Mouse (Mus musculus) limb, embryonic 15.5 days (tissue): ENCODE measurements around the gene Galnt10. TPM values are rescaled to one million over a fixed set of nuclear protein-coding genes. Genes with fewer than 3 reads are reported as not detected.
A peak's percentile ranks its signal among the peaks of the same experiment; 100 is the strongest.

Experiments
- ATAC-seq: fragments of 200-750 bp; cut with Nextera tagmentation; 2 replicates; pipeline ENCODE4 v1.8.0; 2017; ENCODE audit warnings: low read depth, moderate TSS enrichment; ENCODE audit not compliant: insufficient number of reproducible peaks, low FRiP score, low TSS enrichment
- H3K27ac ChIP-seq: fragments of 300-500 bp; sonication (generic); 2 replicates; pipeline ENCODE4 v1.5.1; 2015; ENCODE audit warnings: moderate library complexity, mild to moderate bottlenecking, inconsistent platforms
- H3K27me3 ChIP-seq: fragments of 300-500 bp; sonication (generic); 2 replicates; pipeline ENCODE4 v1.6.1; 2015; ENCODE audit warnings: inconsistent platforms
- H3K36me3 ChIP-seq: fragments of 300-500 bp; sonication (generic); 2 replicates; pipeline ENCODE4 v1.6.1; 2015; ENCODE audit warnings: inconsistent platforms
- H3K4me1 ChIP-seq: fragments of 300-500 bp; sonication (generic); 2 replicates; pipeline ENCODE4 v1.6.1; 2015; ENCODE audit warnings: inconsistent platforms
- H3K4me2 ChIP-seq: fragments of 300-500 bp; sonication (generic); 2 replicates; pipeline ENCODE4 v1.6.1; 2015; ENCODE audit warnings: mild to moderate bottlenecking, inconsistent platforms
- H3K4me3 ChIP-seq: fragments of 300-500 bp; sonication (generic); 2 replicates; pipeline ENCODE4 v1.5.1; 2015; ENCODE audit warnings: mild to moderate bottlenecking, inconsistent platforms
- H3K9ac ChIP-seq: fragments of 300-500 bp; sonication (generic); 2 replicates; pipeline ENCODE4 v1.6.1; 2015; ENCODE audit warnings: inconsistent platforms
- H3K9me3 ChIP-seq: fragments of 300-500 bp; sonication (generic); 2 replicates; pipeline ENCODE4 v1.6.1; 2016; ENCODE audit warnings: inconsistent platforms
- WGBS: fragments of 180-500 bp; shearing (Covaris S2); methylation state at CpG from one replicate; pipeline ENCODE4 v1.1.7; 2015; 5-methylcytosine and 5-hydroxymethylcytosine counted together
- polyA plus RNA-seq: library from polyadenylated mRNA; unstranded; fragments of >200 nt; fragmentation: Nextera tagmentation; extraction: Ambion mirVana; gene quantifications from 2 replicates; pipeline ENCODE4 v1.2.1, GENCODE M21; 2015

The Galnt10 gene
- polyA plus RNA-seq, 1 experiment from 2014 or later = 36.5 TPM

GRCm38 (mm10) chr11:57661492-57662229, 16.4 kb downstream of the Galnt10 start:
- ATAC-seq = no peak
- 87% methylated on average over 19 of the region's 19 CpGs for WGBS

DNA sequence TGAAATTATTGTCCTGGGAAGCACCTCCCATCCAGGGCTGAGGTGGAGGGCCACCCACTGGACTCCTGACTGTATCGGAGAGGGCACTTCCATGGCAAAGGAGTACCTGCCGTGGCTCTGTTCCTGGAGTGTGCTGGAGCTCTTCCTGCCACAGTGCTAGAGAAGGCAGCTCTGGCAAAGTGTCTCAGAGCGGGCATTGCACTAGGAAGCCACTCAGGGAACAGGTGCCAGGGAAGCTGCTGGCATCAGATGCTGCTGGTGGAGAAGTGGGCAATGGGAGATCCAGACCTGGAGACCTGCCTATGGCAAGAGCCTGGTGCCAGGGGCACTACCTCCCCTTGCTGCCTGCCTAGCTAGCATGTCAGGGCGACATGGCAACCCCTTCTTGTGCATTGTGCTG, 17.0 kb downstream of the Galnt10 start:
- Histone ChIP-seq H3K9ac (no peak overlapping the region), H3K27ac (no peak overlapping the region), H3K9me3 (no peaks in the 10 kb centered on the region), H3K4me3 (no peak overlapping the region), H3K27me3 (no peaks in the 10 kb centered on the region), H3K4me2 (no peak overlapping the region), H3K4me1 (peaks cover 24% of the 10 kb centered on the region; the same call in 1 of the 2 replicates), H3K36me3 (no peaks in the 10 kb centered on the region)
- no peak for ATAC-seq
- 79% methylated on average over 4 of the region's 4 CpGs for WGBS

More at GRCm38 (mm10) chr11:57661492-57662229, 16.4 kb downstream of the Galnt10 start:
- Histone ChIP-seq H3K4me3 (no peak overlapping the region), H3K9me3 (no peaks in the 10 kb centered on the region), H3K4me2 (no peak overlapping the region), H3K9ac (no peak overlapping the region), H3K27ac (no peak overlapping the region), H3K36me3 (no peaks in the 10 kb centered on the region), H3K27me3 (no peaks in the 10 kb centered on the region), H3K4me1 (peaks cover 24% of the 10 kb centered on the region)

- WGBS = 78% methylated on average over 12 of the region's 12 CpGs
- H3K27ac ChIP-seq = no peak overlapping the region
- H3K9ac ChIP-seq = no peak overlapping the region
- no peaks in the 10 kb centered on the region for H3K27me3 ChIP-seq
- peaks cover 27% of the 10 kb centered on the region for H3K4me1 ChIP-seq
- H3K4me3 ChIP-seq = no peak overlapping the region
- ATAC-seq = no peak; the same call in 1 of the 2 replicates
- no peaks in the 10 kb centered on the region for H3K36me3 ChIP-seq
- H3K9me3 ChIP-seq = no peaks in the 10 kb centered on the region
- H3K4me2 ChIP-seq = no peak overlapping the region
Observed at GRCm38 (mm10) chr11:57663271-57663670, 18.0 kb downstream of the Galnt10 start.

DNA sequence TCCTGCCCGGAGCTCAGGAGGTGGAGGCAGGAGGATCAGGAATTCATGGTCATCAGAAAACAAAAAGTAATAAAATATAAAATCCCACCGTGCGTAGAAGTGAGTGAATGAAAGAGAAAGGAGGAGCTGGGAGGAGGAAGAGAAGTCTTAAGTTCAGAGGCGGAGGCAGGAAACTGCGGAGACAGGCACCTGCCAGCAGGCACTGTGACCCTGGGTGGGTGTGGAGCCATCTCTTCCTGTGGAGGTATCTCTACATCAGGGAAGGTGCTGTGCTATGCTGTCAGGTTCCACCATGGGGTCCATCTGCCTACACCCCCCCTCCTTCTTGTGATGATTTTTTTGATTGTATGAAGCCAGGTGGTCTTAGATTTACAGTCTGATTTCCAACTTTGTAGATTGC, 19.5 kb downstream of the Galnt10 start:
- H3K4me2 ChIP-seq = no peak overlapping the region
- H3K4me3 ChIP-seq = no peak overlapping the region
- no peaks in the 10 kb centered on the region for H3K27me3 ChIP-seq
- 75% methylated on average over 5 of the region's 5 CpGs for WGBS
- peaks cover 26% of the 10 kb centered on the region for H3K4me1 ChIP-seq
- H3K9me3 ChIP-seq = no peaks in the 10 kb centered on the region
- ATAC-seq = no peak
- H3K27ac ChIP-seq = no peak overlapping the region
- no peaks in the 10 kb centered on the region for H3K36me3 ChIP-seq
- H3K9ac ChIP-seq = no peak overlapping the region

DNA sequence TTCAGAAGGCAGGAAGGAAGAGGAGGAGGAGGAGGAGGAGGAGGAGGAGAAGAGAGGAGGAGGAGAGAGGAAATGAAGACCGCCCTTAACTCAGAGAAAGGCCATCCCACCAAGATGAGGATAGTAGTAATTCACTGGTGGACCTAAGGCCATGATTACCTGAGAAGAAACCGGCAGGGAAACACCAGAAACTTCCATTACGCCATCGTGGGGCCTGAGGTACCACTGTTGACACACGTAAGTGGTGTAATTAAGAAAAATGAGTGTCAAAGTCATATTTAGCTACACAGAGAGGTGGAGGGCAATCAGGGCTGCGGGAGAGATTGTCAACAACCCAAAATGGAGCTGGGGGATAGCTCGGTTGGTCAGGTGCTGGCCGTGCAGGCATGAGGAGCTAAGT, 23.0 kb downstream of the Galnt10 start:
- Histone ChIP-seq H3K27ac (no peak overlapping the region), H3K27me3 (no peaks in the 10 kb centered on the region), H3K9ac (no peak overlapping the region), H3K36me3 (no peaks in the 10 kb centered on the region), H3K9me3 (no peaks in the 10 kb centered on the region), H3K4me3 (no peak overlapping the region), H3K4me1 (peaks cover 42% of the 10 kb centered on the region), H3K4me2 (no peak overlapping the region)
- 90% methylated on average over 8 of the region's 8 CpGs for WGBS
- ATAC-seq = no peak

GRCm38 (mm10) chr11:57669522-57669921, 24.3 kb downstream of the Galnt10 start:
- no peak overlapping the region for H3K9ac ChIP-seq
- 74% methylated on average over 5 of the region's 6 CpGs for WGBS
- no peak for ATAC-seq
- no peak overlapping the region for H3K27ac ChIP-seq
- H3K9me3 ChIP-seq = no peaks in the 10 kb centered on the region
- H3K4me2 ChIP-seq = no peak overlapping the region
- no peak overlapping the region for H3K4me3 ChIP-seq
- H3K27me3 ChIP-seq = no peaks in the 10 kb centered on the region
- peaks cover 44% of the 10 kb centered on the region for H3K4me1 ChIP-seq
- H3K36me3 ChIP-seq = no peaks in the 10 kb centered on the region

DNA sequence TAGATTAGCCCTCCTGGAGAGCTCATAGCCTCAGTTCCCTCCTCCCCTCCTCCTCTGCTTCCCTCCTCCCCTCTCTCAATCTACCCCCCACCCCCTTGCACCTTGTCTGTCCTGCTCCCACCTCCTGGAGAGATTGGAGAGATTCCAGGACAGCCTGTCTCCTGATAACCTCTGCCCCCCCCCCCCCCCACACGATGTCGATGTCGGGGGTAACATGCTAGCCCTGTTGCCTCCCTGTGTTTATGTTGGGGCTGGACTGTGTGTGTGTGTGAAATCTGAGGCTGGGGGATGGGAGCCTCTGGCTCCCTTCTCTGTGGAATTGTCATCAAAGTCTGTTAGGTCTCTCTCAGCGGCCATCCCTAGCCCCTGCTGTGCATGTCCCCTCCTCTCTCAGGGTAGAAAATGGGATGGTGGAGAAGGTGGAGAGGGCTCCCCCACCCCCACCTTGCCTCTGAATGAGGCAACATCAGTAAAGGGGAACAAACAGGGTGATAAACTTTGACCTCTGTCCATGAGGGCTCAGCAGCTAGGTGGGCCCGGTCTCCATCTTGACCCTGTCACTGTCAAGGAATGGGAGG, 26.0 kb downstream of the Galnt10 start:
- no peak for ATAC-seq
- Histone ChIP-seq H3K4me1 (peaks cover 55% of the 10 kb centered on the region), H3K4me2 (no peak overlapping the region), H3K36me3 (no peaks in the 10 kb centered on the region), H3K9ac (no peak overlapping the region), H3K27me3 (no peaks in the 10 kb centered on the region), H3K9me3 (no peaks in the 10 kb centered on the region), H3K4me3 (no peak overlapping the region), H3K27ac (no peak overlapping the region)
- 16% methylated on average over 5 of the region's 5 CpGs for WGBS

- H3K4me2 ChIP-seq = no peak overlapping the region
- no peak overlapping the region for H3K4me3 ChIP-seq
- no peak overlapping the region for H3K27ac ChIP-seq
- no peak overlapping the region for H3K9ac ChIP-seq
- WGBS = 67% methylated on average over 10 of the region's 10 CpGs
- H3K36me3 ChIP-seq = no peaks in the 10 kb centered on the region
- no peaks in the 10 kb centered on the region for H3K9me3 ChIP-seq
- H3K27me3 ChIP-seq = no peaks in the 10 kb centered on the region
- H3K4me1 ChIP-seq = peaks cover 54% of the 10 kb centered on the region
- ATAC-seq = no peak
Observed at GRCm38 (mm10) chr11:57671797-57672196, 26.6 kb downstream of the Galnt10 start.

DNA sequence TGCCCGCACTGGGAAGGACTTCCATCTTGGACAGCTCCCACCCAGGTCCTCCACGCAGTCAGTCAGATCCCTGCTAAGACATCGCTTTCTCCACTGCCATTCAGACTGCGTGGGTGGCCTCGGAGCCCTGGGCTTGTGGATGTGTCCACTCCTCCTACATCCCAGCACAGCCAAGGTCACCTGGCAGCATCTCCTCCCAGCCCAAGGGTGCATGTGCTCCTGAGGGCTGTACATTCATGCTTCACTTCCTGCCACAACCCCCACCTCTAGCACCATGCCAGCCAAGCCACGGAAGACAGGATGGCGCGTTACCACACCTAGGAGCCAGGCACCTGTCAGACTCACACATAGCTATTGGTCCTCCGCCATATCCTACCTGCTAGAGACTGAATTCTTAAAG, 27.8 kb downstream of the Galnt10 start:
- H3K27ac ChIP-seq = peak overlapping the region; percentile 18; the same call in 1 of the 2 replicates
- H3K4me1 ChIP-seq = peaks cover 43% of the 10 kb centered on the region
- WGBS = 86% methylated on average over 9 of the region's 9 CpGs
- no peaks in the 10 kb centered on the region for H3K27me3 ChIP-seq
- no peaks in the 10 kb centered on the region for H3K36me3 ChIP-seq
- no peak for ATAC-seq
- no peaks in the 10 kb centered on the region for H3K9me3 ChIP-seq
- no peak overlapping the region for H3K4me2 ChIP-seq
- H3K4me3 ChIP-seq = no peak overlapping the region
- H3K9ac ChIP-seq = no peak overlapping the region

GRCm38 (mm10) chr11:57673977-57674687, 28.9 kb downstream of the Galnt10 start:
- WGBS = 32% methylated on average over 12 of the region's 12 CpGs
- H3K36me3 ChIP-seq = 0 out of 2 replicates have a peak, but pooled peaks cover 3% of the 10 kb centered on the region
- no peak for ATAC-seq

GRCm38 (mm10) chr11:57677261-57677660, 32.0 kb downstream of the Galnt10 start:
- ATAC-seq = no peak
- no peak overlapping the region for H3K4me2 ChIP-seq
- H3K4me1 ChIP-seq = peaks cover 32% of the 10 kb centered on the region
- no peak overlapping the region for H3K4me3 ChIP-seq
- WGBS = 51% methylated on average over 3 of the region's 3 CpGs
- no peaks in the 10 kb centered on the region for H3K27me3 ChIP-seq
- H3K9me3 ChIP-seq = no peaks in the 10 kb centered on the region
- no peak overlapping the region for H3K9ac ChIP-seq
- H3K36me3 ChIP-seq = 0 out of 2 replicates have a peak, but pooled peaks cover 3% of the 10 kb centered on the region
- no peak overlapping the region for H3K27ac ChIP-seq

More at GRCm38 (mm10) chr11:57673977-57674687, 28.9 kb downstream of the Galnt10 start:
- no peaks in the 10 kb centered on the region for H3K27me3 ChIP-seq
- peak overlapping the region; percentile 91 for H3K27ac ChIP-seq
- H3K9ac ChIP-seq = no peak overlapping the region
- H3K4me3 ChIP-seq = no peak overlapping the region
- H3K9me3 ChIP-seq = no peaks in the 10 kb centered on the region
- H3K4me2 ChIP-seq = no peak overlapping the region
- H3K4me1 ChIP-seq = peaks cover 43% of the 10 kb centered on the region

DNA sequence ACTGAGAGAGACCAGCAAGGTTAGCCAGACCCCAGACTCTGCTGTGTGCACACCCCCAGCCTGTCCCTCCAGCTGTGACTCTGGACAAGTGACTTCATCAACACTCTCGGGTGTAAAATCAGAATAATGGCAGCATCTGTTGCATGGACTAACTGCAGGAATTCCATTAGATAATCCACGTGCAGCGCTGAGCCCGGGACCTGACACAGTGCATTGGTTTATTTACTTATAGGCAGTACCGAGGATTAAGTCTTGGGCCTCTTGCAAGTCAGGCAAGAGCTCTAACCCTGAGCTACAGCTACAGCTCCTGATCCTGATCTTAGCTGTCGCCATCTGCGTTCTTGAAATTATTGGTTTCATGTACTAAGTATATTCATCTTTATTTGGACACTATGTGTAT, 37.3 kb downstream of the Galnt10 start:
- 50% methylated on average over 7 of the region's 7 CpGs for WGBS
- no peak overlapping the region for H3K4me2 ChIP-seq
- H3K4me1 ChIP-seq = peaks cover 42% of the 10 kb centered on the region
- no peak for ATAC-seq
- H3K27ac ChIP-seq = no peak overlapping the region; the same call in 1 of the 2 replicates
- H3K9ac ChIP-seq = no peak overlapping the region
- no peak overlapping the region for H3K4me3 ChIP-seq
- H3K27me3 ChIP-seq = no peaks in the 10 kb centered on the region
- 0 out of 2 replicates have a peak, but pooled peaks cover 3% of the 10 kb centered on the region for H3K36me3 ChIP-seq
- H3K9me3 ChIP-seq = no peaks in the 10 kb centered on the region
